ENCODE assay signal across 25 mouse cellular contexts in genomic region chr19:24628049-24628448, GRCm38 (mm10). TPM values are rescaled to one million over a fixed set of nuclear protein-coding genes. Genes with fewer than 3 reads are reported as not detected.
DNase-seq lines count a peak whose midpoint lies in the region; ATAC-seq and TF ChIP-seq lines count a peak whose summit lies in the region.
"Had no signal": no experiment of that assay in that cellular context is flagged by ENCODE, and none has a peak within 500 bp of the region (broad histone marks: within the 10 kb centered on the region; RNA-seq: fewer than 3 reads in every experiment).

No protein-coding gene starts in this region.

- no peaks in the 10 kb centered on the region for H3K9me3 ChIP-seq in forebrain, embryonic 11.5 days (ENCODE audit: control insufficient read depth, low read length)
- no peaks in the 10 kb centered on the region for H3K9me3 ChIP-seq in forebrain, embryonic 12.5 days
- no peaks in the 10 kb centered on the region for H3K9me3 ChIP-seq in midbrain, postnatal 0 days (ENCODE audit: low read length)
- no peaks in the 10 kb centered on the region for H3K9me3 ChIP-seq in midbrain, embryonic 15.5 days
- H3K9me3 ChIP-seq: embryonic facial prominence, embryonic 10.5 days; embryonic facial prominence, embryonic 12.5 days; forebrain, embryonic 13.5 days; forebrain, embryonic 15.5 days; G1E had no signal

- H3K27ac ChIP-seq in forebrain, embryonic 11.5 days (ENCODE audit: low read depth, low read length), result no peak overlapping the region
- no peak overlapping the region for H3K27ac ChIP-seq in forebrain, embryonic 12.5 days
- no peak overlapping the region for H3K27ac ChIP-seq in layer of hippocampus, adult 2 months
- H3K27ac ChIP-seq in midbrain, postnatal 0 days (ENCODE audit: low read depth, low read length), result no peak overlapping the region
- no peak overlapping the region for H3K27ac ChIP-seq in midbrain, embryonic 15.5 days
- H3K27ac ChIP-seq: embryonic facial prominence, embryonic 10.5 days; embryonic facial prominence, embryonic 12.5 days; forebrain, embryonic 13.5 days; forebrain, embryonic 15.5 days had no signal

- TF ChIP-seq CTCF in layer of hippocampus, adult 2 months (conservative IDR thresholded peaks at IDR 0.05), result peak; percentile 51
- TF ChIP-seq CTCF in midbrain, postnatal 0 days (IDR thresholded peaks at IDR 0.05), result peak; percentile 40; the same call in 1 of the 2 replicates

- no peaks in the 10 kb centered on the region for H3K36me3 ChIP-seq in forebrain, embryonic 11.5 days (ENCODE audit: control insufficient read depth, insufficient read depth, low read length)
- H3K36me3 ChIP-seq in forebrain, embryonic 12.5 days (replicated peaks), result no peaks in the 10 kb centered on the region
- H3K36me3 ChIP-seq in midbrain, postnatal 0 days (ENCODE audit: insufficient read depth, low read length), result no peaks in the 10 kb centered on the region
- no peaks in the 10 kb centered on the region for H3K36me3 ChIP-seq in midbrain, embryonic 15.5 days (replicated peaks)
- H3K36me3 ChIP-seq: embryonic facial prominence, embryonic 10.5 days; embryonic facial prominence, embryonic 12.5 days; forebrain, embryonic 15.5 days; G1E had no signal

- 97% methylated on average over 4 of the region's 4 CpGs for WGBS in forebrain, embryonic 11.5 days
- 87% methylated on average over 4 of the region's 4 CpGs for WGBS in forebrain, embryonic 12.5 days
- WGBS in midbrain, postnatal 0 days, result 82% methylated on average over 4 of the region's 4 CpGs
- 70% methylated on average over 4 of the region's 4 CpGs for WGBS in midbrain, embryonic 15.5 days

- H3K4me1 ChIP-seq in forebrain, embryonic 11.5 days (replicated peaks; ENCODE audit: control insufficient read depth, insufficient read depth, low read length), result no peaks in the 10 kb centered on the region
- H3K4me1 ChIP-seq in forebrain, embryonic 12.5 days, result no peaks in the 10 kb centered on the region
- H3K4me1 ChIP-seq in midbrain, postnatal 0 days (ENCODE audit: insufficient read depth, low read length), result no peaks in the 10 kb centered on the region
- H3K4me1 ChIP-seq in midbrain, embryonic 15.5 days, result no peaks in the 10 kb centered on the region
- H3K4me1 ChIP-seq: embryonic facial prominence, embryonic 12.5 days; forebrain, embryonic 13.5 days; forebrain, embryonic 15.5 days had no signal

- H3K9ac ChIP-seq in forebrain, embryonic 11.5 days (ENCODE audit: low read length), result no peak overlapping the region
- no peak overlapping the region for H3K9ac ChIP-seq in forebrain, embryonic 12.5 days
- H3K9ac ChIP-seq in midbrain, postnatal 0 days (replicated peaks; ENCODE audit: low read length, poor library complexity, severe bottlenecking), result no peak overlapping the region
- H3K9ac ChIP-seq in midbrain, embryonic 15.5 days, result no peak overlapping the region
- H3K9ac ChIP-seq: embryonic facial prominence, embryonic 12.5 days; forebrain, embryonic 13.5 days; forebrain, embryonic 15.5 days; forebrain, postnatal 0 days had no signal

- no peak overlapping the region for H3K4me3 ChIP-seq in forebrain, embryonic 11.5 days (ENCODE audit: low read depth, low read length)
- H3K4me3 ChIP-seq in forebrain, embryonic 12.5 days (replicated peaks), result no peak overlapping the region
- H3K4me3 ChIP-seq in layer of hippocampus, adult 2 months, result no peak overlapping the region
- H3K4me3 ChIP-seq in midbrain, postnatal 0 days (ENCODE audit: low read depth, low read length), result no peak overlapping the region
- no peak overlapping the region for H3K4me3 ChIP-seq in midbrain, embryonic 15.5 days
- H3K4me3 ChIP-seq: embryonic facial prominence, embryonic 10.5 days; embryonic facial prominence, embryonic 12.5 days; forebrain, embryonic 13.5 days; forebrain, embryonic 15.5 days had no signal

- no peak for ATAC-seq in forebrain, embryonic 11.5 days (replicated peaks; ENCODE audit: low FRiP score)
- no peak for ATAC-seq in forebrain, embryonic 12.5 days (ENCODE audit: low FRiP score)
- ATAC-seq in midbrain, postnatal 0 days (ENCODE audit: low FRiP score), result no peak
- no peak for ATAC-seq in midbrain, embryonic 15.5 days (replicated peaks)
- ATAC-seq: activated CD4-positive, CD25-positive, alpha-beta regulatory T cell, adult 4 months; CD4-positive, CD25-positive, alpha-beta regulatory T cell, adult 4 months; forebrain, embryonic 13.5 days; forebrain, embryonic 15.5 days; forebrain, postnatal 0 days; Patski had no signal

- H3K4me2 ChIP-seq in forebrain, embryonic 11.5 days (ENCODE audit: low read depth, low read length, severe bottlenecking), result no peak overlapping the region
- H3K4me2 ChIP-seq in forebrain, embryonic 12.5 days, result no peak overlapping the region
- H3K4me2 ChIP-seq in midbrain, postnatal 0 days (ENCODE audit: low read depth, low read length, poor library complexity, severe bottlenecking), result no peak overlapping the region
- no peak overlapping the region for H3K4me2 ChIP-seq in midbrain, embryonic 15.5 days
- H3K4me2 ChIP-seq: embryonic facial prominence, embryonic 12.5 days; forebrain, embryonic 13.5 days; forebrain, embryonic 15.5 days had no signal

- peak; percentile 19 for DNase-seq in forebrain, embryonic 11.5 days (ENCODE audit: low spot score)
- DNase-seq in layer of hippocampus, adult 2 months (ENCODE audit: low spot score in 2 of 2), result no peak
- DNase-seq in layer of hippocampus, adult 9-10 months (ENCODE audit: low spot score), result no peak
- no peak for DNase-seq in midbrain, postnatal 0 days (ENCODE audit: low spot score)
- DNase-seq in brain, adult 2 months (ENCODE audit: low read depth, low spot score), result peak; percentile 8
- DNase-seq in adrenal gland, adult 2 months, result no peak
- DNase-seq: adrenal gland, postnatal 10 days; adrenal gland, postnatal 25 days; B cell, adult 2 months; cerebellum, adult 11-12 months; cerebellum, adult 2 months; cerebellum, adult 9-10 months; cerebellum, postnatal 10 days; cerebellum, postnatal 25 days; forebrain, postnatal 0 days had no signal

- H3K27me3 ChIP-seq in forebrain, embryonic 11.5 days (ENCODE audit: control insufficient read depth, insufficient read depth, low read length), result no peaks in the 10 kb centered on the region
- no peaks in the 10 kb centered on the region for H3K27me3 ChIP-seq in forebrain, embryonic 12.5 days
- no peaks in the 10 kb centered on the region; the same call in 1 of the 2 replicates for H3K27me3 ChIP-seq in midbrain, postnatal 0 days (ENCODE audit: insufficient read depth, low read length)
- no peaks in the 10 kb centered on the region for H3K27me3 ChIP-seq in midbrain, embryonic 15.5 days (replicated peaks)
- H3K27me3 ChIP-seq: embryonic facial prominence, embryonic 12.5 days; forebrain, embryonic 13.5 days; forebrain, embryonic 15.5 days; Patski had no signal

RNA-seq across cellular contexts. Expression of gene Tmem252, which starts 45.8 kb away (rescaled TPM):
- 0.69 and 0.83 TPM in 2 replicates for polyA plus RNA-seq in forebrain, embryonic 11.5 days (2014; fragmentation: Nextera tagmentation; extraction: Ambion mirVana)
- polyA plus RNA-seq in forebrain, embryonic 12.5 days (2016; fragmentation: Nextera tagmentation; extraction: Ambion mirVana), result 0.72 and 0.77 TPM in 2 replicates
- total RNA-seq in layer of hippocampus, adult 2 months (2021), result under 1 TPM; 0.20 to 0.33 TPM
- 0.90 and 1.2 TPM in 2 replicates for total RNA-seq in midbrain, postnatal 0 days (2014; rRNA removed)
- 0.82 and 0.90 TPM in 2 replicates for polyA plus RNA-seq in midbrain, postnatal 0 days (2015; fragmentation: Nextera tagmentation; extraction: Ambion mirVana)
- polyA plus RNA-seq in midbrain, embryonic 15.5 days (2015; fragmentation: Nextera tagmentation; extraction: Ambion mirVana), result 1.6 and 1.7 TPM in 2 replicates
- total RNA-seq in adrenal gland, adult 2 months (2021), result under 1 TPM; 0.14 to 0.17 TPM
- polyA plus RNA-seq in adrenal gland, adult 2 months (2012; rRNA removed), result 0.13 and 0.18 TPM in 2 replicates
- polyA plus RNA-seq: activated CD4-positive, CD25-positive, alpha-beta regulatory T cell, adult 4 months; CD4-positive, CD25-positive, alpha-beta regulatory T cell, adult 4 months; G1E had no signal

Comparison
In these comparisons a context has a peak if more than half of its experiments do, and no peak if none do; other contexts are left out.
1. DNase-seq: peak in forebrain, embryonic 11.5 days (single experiment) and brain, adult 2 months (single experiment); none in layer of hippocampus, adult 2 months (0 of 2), layer of hippocampus, adult 9-10 months (single experiment), midbrain, postnatal 0 days (single experiment) and adrenal gland, adult 2 months (single experiment).